Mouse (Mus musculus): ENCODE data around the gene 9330182O14Rik. TPM values are rescaled to one million over a fixed set of nuclear protein-coding genes. Genes with fewer than 3 reads are reported as not detected.

9330182O14Rik gene
- polyA plus RNA-seq, 1 experiment from 2014 or later = not detected

- Histone ChIP-seq H3K4me3 (no peak overlapping the region), H3K4me2 (replicated peaks) (no peak overlapping the region), H3K27ac (no peak overlapping the region), H3K9me3 (replicated peaks) (no peaks in the 10 kb centered on the region), H3K9ac (no peak overlapping the region), H3K36me3 (no peaks in the 10 kb centered on the region), H3K4me1 (no peaks in the 10 kb centered on the region), H3K27me3 (no peaks in the 10 kb centered on the region)
- 87% methylated on average over 6 of the region's 6 CpGs for WGBS
- ATAC-seq (ENCODE audit: low FRiP score) = no peak
Observed at GRCm38 (mm10) chr15:40157683-40158082, 23.5 kb downstream of the 9330182O14Rik start.

DNA sequence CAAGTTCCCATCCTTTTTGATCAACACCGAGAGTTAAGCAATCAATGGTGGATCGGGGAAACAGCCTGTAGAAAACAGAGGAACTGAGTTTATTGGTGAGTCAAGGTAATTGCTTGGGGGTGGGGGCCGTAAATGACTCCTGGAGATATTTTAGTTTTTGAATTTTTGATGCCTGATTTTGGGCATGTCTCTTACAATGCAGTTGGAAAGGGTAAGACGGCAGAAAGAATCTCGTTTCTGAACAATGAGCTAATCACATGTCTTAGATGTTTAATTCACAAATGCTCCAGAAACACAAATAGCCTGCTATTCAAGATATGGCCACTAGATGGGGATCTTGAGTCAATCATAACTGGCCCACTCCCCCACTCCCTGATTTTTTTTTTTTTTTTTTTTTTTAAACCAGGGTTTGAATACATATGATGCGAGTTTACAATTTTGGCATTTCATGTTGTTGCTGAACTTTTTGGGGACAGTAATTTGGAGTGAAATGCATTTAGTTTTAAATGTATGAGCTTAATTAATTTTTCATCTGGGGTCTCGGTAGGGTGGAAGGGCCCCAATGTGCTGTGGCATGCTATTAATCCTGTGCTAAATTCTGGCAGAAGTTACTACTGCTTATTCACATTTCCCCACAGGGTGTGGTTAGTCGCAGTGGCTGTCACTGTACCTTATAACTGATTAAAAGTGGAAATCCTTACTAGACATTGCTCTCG is 32.6 kb downstream of the 9330182O14Rik start:
- Histone ChIP-seq H3K4me3 (no peak overlapping the region), H3K27me3 (no peaks in the 10 kb centered on the region), H3K9me3 (replicated peaks) (no peaks in the 10 kb centered on the region), H3K4me2 (replicated peaks) (no peak overlapping the region), H3K36me3 (no peaks in the 10 kb centered on the region), H3K27ac (no peak overlapping the region; the same call in 1 of the 2 replicates), H3K9ac (no peak overlapping the region), H3K4me1 (peaks cover 10% of the 10 kb centered on the region; the same call in 1 of the 2 replicates)
- 0 out of 2 replicates have a peak, but pooled peaks have one; percentile 23 for ATAC-seq (ENCODE audit: low FRiP score)
- 40% methylated on average over 9 of the region's 9 CpGs for WGBS

DNA sequence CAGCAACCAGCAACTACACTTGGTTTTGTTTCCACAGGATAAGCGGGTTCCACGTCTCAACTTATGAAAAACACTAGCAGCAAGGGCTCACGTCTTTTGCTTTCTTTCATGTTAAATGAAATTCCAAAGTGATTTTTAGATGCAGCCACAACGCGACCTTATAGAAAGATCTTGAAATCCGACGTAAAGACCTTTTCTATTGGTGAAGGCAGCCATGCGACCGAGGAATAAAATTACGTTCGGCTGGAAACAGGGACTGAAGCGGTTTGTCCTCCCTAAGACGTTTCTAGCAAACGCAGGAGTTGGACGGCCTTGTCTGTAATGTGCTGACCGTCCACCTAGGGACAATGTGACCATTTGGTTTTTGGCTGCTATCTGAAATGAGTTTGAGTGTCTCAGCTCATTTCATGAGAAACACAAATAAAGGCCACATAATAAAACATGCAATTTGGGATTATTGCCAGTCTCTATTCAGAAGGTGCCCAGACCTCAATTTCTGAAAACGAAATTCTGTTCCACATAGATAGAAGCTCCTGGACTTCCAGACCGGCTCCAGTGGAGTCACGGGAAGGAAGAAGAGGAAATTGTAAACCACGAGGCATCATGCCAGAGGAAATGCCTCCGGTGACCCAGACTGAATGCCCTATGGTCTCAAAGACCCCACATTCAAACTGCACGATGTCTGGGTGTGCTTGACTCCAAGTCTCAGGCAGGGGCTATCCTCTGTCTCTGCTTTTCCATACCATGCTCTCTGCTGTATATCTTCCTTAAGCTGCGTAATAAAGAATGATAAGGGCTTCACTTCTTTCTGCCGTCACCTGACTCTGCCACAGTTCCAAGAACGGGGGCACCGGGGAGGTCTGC is 33.3 kb downstream of the 9330182O14Rik start:
- Histone ChIP-seq H3K36me3 (no peaks in the 10 kb centered on the region), H3K9me3 (replicated peaks) (no peaks in the 10 kb centered on the region), H3K4me1 (peaks cover 10% of the 10 kb centered on the region; the same call in 1 of the 2 replicates), H3K4me3 (no peak overlapping the region), H3K9ac (no peak overlapping the region), H3K27me3 (no peaks in the 10 kb centered on the region), H3K27ac (no peak overlapping the region; the same call in 1 of the 2 replicates), H3K4me2 (replicated peaks) (no peak overlapping the region)
- WGBS = 62% methylated on average over 26 of the region's 26 CpGs
- no peak for ATAC-seq (ENCODE audit: low FRiP score)

GRCm38 (mm10) chr15:40168140-40168688 is 34.0 kb downstream of the 9330182O14Rik start:
- H3K27me3 ChIP-seq = no peaks in the 10 kb centered on the region
- no peak overlapping the region for H3K27ac ChIP-seq
- no peaks in the 10 kb centered on the region for H3K9me3 ChIP-seq (replicated peaks)
- ATAC-seq (ENCODE audit: low FRiP score) = peak; percentile 29; the same call in 1 of the 2 replicates
- no peak overlapping the region for H3K4me2 ChIP-seq (replicated peaks)
- H3K4me1 ChIP-seq = peaks cover 10% of the 10 kb centered on the region; the same call in 1 of the 2 replicates
- no peaks in the 10 kb centered on the region for H3K36me3 ChIP-seq
- WGBS = 61% methylated on average over 10 of the region's 10 CpGs
- H3K9ac ChIP-seq = no peak overlapping the region
- H3K4me3 ChIP-seq = no peak overlapping the region

GRCm38 (mm10) chr15:40169061-40169460 is 34.9 kb downstream of the 9330182O14Rik start:
- WGBS = 84% methylated on average over 5 of the region's 5 CpGs
- Histone ChIP-seq H3K4me2 (replicated peaks) (no peak overlapping the region), H3K27ac (no peak overlapping the region), H3K4me1 (peaks cover 10% of the 10 kb centered on the region; the same call in 1 of the 2 replicates), H3K9me3 (replicated peaks) (no peaks in the 10 kb centered on the region), H3K9ac (no peak overlapping the region), H3K36me3 (no peaks in the 10 kb centered on the region), H3K27me3 (no peaks in the 10 kb centered on the region), H3K4me3 (no peak overlapping the region)
- ATAC-seq (ENCODE audit: low FRiP score) = no peak

DNA sequence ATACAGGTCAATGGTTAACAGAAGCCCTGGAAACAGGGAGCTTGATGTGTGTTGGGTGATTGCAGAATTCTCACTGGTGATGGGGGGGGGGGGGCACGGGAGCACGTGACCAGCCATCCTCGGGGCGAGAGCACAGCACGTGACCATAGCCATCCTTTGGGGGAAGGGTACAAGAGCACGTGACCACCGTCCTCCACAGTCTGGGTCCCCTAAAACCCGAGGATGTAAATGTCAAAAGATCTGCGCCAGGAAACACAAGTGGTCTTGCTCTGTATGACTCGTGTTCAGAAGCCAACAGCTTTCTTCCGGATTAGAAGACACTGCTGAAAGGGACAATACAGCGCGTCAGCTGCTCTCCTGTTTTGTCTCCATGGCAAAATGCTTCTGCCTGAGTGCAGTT is 35.5 kb downstream of the 9330182O14Rik start:
- no peaks in the 10 kb centered on the region for H3K9me3 ChIP-seq (replicated peaks)
- ATAC-seq (ENCODE audit: low FRiP score) = peak; percentile 74
- no peaks in the 10 kb centered on the region for H3K27me3 ChIP-seq
- H3K27ac ChIP-seq = no peak overlapping the region
- H3K4me2 ChIP-seq (replicated peaks) = peak overlapping the region; percentile 47
- H3K9ac ChIP-seq = no peak overlapping the region
- H3K4me1 ChIP-seq = peaks cover 10% of the 10 kb centered on the region; the same call in 1 of the 2 replicates
- 25% methylated on average over 13 of the region's 13 CpGs for WGBS
- no peaks in the 10 kb centered on the region for H3K36me3 ChIP-seq
- peak overlapping the region; percentile 25 for H3K4me3 ChIP-seq

DNA sequence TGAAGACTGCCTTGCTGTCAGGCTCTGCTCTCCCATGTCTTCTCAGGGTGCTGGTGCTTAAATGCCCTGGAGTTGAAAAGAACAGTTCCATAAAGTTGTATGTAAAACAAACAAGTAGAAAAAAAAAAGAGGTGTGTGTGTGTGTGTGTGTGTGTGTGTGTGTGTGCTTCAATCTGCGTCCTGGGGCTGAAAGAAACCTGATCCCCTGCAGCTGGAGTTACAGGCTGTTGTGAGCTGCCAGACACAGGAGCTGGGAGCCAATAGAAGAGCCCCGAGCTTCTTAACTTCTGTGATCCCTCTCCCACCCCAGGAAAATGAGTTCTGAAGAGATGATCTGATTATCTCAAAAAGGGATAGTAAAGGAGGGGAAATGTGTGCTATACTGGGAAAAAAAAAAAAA is 45.3 kb downstream of the 9330182O14Rik start:
- Histone ChIP-seq H3K27ac (no peak overlapping the region), H3K9me3 (replicated peaks) (no peaks in the 10 kb centered on the region), H3K4me1 (no peaks in the 10 kb centered on the region), H3K9ac (no peak overlapping the region), H3K4me3 (no peak overlapping the region), H3K4me2 (replicated peaks) (no peak overlapping the region), H3K27me3 (no peaks in the 10 kb centered on the region), H3K36me3 (no peaks in the 10 kb centered on the region)
- no peak for ATAC-seq (ENCODE audit: low FRiP score)
- 29% methylated on average over 2 of the region's 2 CpGs for WGBS

DNA sequence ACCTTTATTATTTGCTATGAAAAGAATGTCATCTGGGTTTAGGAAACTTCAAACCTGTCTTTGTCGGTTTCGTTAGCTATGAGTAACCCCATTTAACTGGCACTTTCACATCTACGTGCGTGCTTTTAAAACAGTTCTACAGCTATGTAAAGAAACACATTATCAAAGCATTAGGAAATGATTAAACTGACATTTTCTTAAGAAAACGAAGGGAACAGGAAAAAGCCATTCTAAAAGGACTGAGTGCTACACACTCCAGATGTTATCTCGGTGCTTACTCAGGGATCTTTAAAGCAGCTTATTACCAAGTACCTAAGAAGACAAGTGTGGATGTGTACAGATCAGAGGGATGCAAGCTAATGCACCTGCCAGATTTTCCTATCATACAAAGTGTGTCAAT is 52.9 kb downstream of the 9330182O14Rik start:
- Histone ChIP-seq H3K9me3 (replicated peaks) (no peaks in the 10 kb centered on the region), H3K36me3 (no peaks in the 10 kb centered on the region), H3K4me2 (replicated peaks) (no peak overlapping the region), H3K27ac (no peak overlapping the region), H3K4me3 (no peak overlapping the region), H3K4me1 (no peaks in the 10 kb centered on the region), H3K9ac (no peak overlapping the region), H3K27me3 (no peaks in the 10 kb centered on the region)
- no peak for ATAC-seq (ENCODE audit: low FRiP score)
- WGBS = 74% methylated on average over 6 of the region's 6 CpGs

Small RNAs within 50 kb of the gene (microRNA-seq; reads per million reads assigned to microRNA genes)
- not detected for gene Gm25958

Measured in hindbrain, embryonic 12.5 days (tissue).